Mouse (Mus musculus): Measurements from ENCODE around the gene Rps13.
A peak's percentile ranks its signal among the peaks of the same experiment; 100 is the strongest.
"Not testable (repeated sequence)": the region's sequence is repeated elsewhere in the genome, so short reads cannot be mapped to it uniquely, and the experiment has no call there.

The Rps13 gene

DNA sequence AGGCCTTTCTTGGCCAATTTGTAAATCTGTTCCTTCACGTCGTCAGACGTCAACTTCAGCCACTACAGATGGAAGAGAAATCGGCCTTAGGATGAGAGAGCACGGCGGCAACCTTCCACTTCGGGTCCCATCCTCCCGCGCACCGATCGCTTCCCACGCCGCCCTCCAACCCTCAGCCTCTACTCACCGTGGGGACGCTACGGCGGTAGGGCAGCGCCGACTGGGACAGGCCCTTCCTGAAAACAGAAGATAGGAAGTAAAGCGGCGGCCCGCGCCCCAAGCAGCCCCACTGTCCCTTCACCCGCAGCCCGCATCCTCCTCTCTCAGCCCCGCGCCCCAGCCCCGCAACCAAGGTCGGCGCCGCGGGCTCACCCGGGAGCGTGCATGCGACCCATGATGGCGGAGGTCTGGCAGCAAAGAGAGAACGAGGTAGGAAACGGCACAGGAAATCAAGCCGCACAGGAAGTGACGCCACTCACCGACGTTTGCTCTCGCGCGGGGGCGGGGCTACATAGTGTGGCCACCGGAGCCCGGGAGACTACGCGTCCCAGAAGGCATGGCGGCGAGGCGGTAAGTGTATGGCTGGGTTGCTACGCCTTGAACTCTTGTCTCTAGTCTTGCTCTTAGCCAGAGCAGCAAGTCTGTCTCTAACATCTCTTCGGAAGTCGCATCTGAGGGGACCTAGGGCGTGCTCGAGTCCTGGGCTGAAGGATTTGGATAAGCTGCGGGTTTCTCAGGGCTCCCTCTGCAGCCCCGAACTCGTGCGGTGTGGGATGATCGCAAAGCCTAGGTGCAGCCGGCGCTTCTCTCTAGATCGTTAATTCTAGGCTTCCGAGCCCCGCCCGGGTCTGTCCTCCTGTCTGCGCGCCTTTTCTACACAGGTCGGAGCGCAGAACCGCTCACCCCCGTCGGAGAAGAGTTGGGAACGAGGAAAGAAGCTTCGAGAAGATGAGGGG, at the start of gene Rps13:
TSS of gene Rps13 (minus strand) at position 483 of the 956 bp plus-strand sequence.
- DNase-seq (ENCODE audit: low spot score in 2 of 2): peak; percentile 96 to 97

DNA sequence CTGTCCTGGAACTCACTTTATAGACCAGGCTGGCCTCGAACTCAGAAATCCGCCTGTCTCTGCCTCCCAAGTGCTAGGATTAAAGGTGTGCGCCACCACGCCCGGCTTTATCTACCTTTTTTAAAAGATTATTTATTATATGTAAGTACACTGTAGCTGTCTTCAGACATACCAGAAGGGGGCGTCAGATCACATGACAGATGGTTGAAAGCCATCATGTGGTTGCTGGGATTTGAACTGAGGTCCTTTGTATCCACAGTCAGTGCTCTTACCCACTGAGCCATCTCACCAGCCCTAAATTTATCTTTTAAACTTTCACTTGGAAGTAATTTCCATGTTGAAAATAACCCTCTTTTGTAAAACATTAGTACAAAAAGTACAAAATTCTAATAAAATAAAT, 45.2 kb upstream of the Rps13 start:
- DNase-seq (ENCODE audit: low spot score in 2 of 2): not testable (repeated sequence)

DNA sequence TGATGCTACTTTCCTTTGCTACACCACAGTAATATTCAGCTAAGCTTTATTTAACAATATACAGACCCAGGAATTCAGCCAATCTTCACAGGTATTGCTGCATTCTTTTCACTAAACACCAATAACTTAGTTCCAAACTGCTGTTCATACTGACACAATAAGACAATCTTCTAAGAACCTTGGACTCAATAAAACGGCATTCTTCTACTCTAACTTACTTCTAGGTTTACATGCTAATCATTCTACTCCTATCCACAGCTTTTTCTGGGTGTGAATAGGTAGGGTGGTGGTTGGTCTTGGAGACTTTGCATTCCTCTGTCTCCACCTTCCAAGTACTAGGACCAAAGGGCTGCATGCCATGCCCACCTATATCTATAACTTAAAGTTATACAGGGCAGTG, 40.3 kb upstream of the Rps13 start:
- no peak for DNase-seq (ENCODE audit: low spot score in 2 of 2)

DNA sequence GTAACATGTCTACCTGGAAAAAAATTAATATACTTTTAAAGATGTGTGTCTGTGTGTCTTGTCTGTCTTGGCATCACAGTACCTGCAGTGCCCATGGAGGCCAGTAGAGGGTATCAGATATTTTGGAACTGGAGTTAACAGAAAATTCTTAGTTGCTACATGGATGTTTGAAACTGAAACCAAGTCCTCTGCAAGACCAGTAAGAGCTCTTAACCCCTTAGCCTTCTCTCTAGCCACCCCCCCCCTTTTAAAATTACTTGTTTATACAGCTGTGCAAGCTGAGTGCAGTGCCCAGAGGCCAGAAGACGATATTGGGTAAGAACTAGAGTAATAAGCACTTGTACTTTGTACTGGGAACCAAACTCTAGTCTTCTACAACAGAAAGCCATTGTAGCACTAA, 2.2 kb upstream of the Rps13 start:
- DNase-seq (ENCODE audit: low spot score in 2 of 2): peak; percentile 60 to 67

DNA sequence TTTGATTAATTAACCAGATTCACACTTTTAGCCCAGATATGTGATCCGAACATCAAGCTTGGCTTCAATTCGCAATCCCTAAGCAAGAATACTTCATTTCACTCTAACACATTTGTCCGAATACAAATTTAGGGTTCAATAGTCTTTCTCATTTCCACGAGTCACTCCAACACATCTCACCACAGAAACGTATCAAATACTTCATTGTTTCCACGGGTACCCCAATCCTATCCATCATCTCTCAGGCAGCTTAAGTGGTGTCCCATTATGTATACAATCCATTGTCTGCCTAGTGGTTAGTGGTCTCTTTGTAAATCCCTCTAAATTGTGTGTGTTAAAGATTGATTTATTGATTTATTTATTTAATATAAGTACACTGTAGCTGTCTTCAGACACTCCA, 1.1 kb upstream of the Rps13 start:
- DNase-seq (ENCODE audit: low spot score in 2 of 2): no peak

DNA sequence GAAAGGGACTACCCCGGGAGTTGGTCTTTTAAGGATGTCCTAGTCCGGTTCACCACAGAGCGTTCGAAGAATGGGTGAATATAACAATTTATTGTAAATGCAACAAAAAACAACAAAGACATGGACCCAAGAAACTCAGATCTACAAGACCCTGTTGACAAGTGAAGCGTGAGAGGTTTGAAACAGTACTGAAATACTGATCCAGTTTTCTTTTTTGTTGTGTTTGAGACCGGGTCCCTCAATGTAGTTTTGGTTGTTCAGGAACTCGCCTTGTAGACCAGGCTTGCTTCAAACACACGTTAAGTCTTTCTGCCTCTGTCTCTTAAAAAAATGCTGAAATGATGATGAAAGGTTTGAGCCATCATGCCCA, 659 bp upstream of the Rps13 start:
- DNase-seq (ENCODE audit: low spot score in 2 of 2): no peak

DNA sequence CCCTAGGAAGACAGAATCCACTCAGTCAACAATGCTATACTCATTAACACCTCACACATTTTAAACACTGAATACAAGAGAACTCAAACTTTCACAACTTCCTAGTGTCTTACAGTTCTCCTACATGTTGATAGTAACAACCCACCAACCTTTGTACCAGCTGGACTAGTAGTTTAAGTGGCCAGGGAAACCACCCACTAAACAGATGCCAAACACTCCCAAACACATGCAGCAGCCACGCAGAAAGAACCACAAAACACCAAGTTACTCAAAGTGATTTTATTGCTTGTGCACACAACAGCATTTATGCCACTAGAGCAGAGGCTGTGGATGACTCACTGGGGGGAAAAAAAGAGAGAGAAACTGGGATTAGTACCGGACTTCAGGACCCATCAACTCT, 2.7 kb downstream of the Rps13 start:
- DNase-seq (ENCODE audit: low spot score in 2 of 2): no peak

DNA sequence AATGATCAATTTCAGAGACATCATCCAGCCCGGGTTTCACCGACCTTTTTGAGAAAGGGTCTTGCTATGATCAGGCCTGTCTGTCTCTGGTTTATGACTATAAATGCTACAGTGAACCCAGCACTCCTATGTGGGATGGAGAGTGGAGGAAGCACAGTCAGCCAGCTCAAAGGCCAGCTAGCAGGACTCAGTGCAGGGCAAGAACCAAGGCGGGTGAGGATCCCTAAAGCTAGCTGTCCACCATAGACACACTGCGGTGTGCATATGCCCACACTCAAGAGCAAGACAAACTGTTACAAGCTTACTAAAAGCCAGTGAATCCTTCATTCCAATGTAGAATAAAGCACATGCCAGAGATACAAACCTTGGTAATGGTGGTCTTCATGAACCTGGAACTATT, 4.1 kb downstream of the Rps13 start:
- no peak for DNase-seq (ENCODE audit: low spot score in 2 of 2)

DNA sequence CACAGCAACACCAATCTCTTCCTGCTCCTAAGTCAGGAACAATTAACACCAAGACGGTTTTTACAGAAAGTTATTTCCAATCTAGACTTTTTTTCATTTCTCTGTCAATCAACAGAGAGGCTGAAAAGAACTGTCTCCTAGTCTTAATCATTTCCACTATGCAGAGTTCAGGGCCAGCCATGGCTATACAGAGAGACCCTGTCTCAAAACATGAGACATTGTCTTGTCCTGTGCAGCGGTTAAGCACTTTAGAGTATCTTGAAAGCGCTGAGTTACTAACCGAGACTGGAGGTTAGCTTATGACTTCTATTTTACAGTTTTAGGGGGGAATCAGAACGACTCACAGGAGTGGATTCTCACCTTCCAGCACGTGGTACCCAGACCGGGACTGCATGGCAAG, 5.2 kb downstream of the Rps13 start:
- DNase-seq (ENCODE audit: low spot score in 2 of 2): no peak

DNA sequence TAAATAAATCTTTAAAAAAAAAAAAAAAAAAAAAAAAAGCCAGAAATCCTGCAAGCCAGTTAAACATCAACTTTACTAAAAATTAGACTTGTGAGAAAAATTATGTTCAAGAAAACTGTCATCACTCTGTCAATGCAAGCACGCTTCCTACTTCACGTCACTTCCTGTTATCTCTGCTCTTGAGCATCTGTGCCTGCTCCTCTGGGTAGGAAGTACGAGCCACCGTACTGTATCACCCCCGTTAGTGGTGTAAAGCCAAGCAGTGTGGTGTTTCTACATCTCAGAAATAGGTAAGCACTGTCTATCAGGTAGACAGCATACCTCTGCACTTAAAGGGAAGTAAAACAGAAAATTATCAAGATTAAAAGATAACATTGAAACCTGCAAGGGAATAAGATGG, 6.1 kb downstream of the Rps13 start:
- peak in 1 of 2 experiments; percentile 33 for DNase-seq (ENCODE audit: low spot score in 2 of 2)

DNA sequence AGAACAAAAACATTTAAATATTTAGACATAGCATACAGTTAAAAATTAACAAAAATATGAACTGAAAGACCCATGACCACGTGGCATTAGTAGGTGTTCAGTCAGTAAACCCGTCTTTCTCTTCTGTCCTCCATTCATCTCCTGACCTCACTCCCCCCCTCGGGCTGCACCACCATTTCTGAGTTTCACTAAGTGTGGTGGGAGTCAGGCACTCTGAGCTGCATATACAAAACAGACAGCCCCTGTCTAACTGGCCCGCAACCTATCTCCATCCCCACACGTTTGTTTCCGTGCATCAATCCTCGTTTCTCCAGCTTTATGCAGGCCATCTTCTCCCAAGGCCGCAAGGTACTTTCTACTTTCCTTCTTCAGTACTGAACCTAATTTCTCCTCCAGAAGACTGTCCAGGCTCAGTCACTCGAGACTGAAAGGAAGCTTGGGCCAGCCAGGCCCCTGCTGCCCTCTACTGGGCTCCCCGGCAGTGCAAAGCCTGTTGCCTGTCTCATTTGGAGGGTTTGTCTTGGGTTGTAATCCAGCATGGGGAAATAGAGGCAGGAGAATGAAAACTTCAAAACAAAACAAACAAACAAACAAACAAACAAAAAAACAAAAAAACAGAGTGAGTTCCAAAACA, 10.5 kb downstream of the Rps13 start:
- DNase-seq (ENCODE audit: low spot score in 2 of 2): peak in 1 of 2 experiments; percentile 23

DNA sequence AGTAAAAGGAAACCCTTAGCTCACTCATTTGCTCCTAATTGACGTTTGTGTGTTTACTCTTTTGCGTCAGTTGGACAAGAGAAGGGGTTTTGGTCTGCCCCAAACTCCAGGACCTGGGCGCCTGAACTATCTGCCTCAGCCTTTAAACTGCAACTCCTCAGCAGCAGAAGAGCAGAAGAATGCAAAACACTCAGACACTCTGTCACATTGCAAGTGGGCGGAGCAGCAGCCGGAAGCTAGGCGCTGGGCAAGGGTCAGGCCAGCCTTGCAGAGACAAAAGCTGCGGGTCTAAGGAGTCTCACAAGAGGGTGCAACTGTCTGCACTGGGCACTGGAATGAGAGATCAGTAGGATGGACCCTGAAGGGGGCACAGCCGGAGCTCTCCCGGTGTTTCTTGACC, 24.5 kb downstream of the Rps13 start:
- peak; percentile 12 to 18 for DNase-seq (ENCODE audit: low spot score in 2 of 2)

DNA sequence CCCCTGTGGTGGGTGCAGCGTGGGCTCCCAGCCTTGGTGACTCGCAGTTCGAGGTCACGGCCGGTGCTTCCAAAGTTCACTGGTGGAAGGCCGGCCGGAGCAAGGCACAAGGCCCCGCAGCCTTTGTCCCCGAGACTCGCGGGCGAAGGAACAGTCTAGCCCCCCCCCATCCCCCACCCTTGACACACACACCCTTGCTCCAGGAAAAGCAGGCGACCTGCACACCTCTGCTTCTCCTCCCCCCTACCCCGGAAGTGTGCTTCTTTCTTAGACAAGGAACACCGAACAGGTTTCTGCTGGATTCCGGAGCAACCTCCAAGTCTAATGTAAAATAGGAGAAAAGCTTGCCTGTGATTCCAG, 25.4 kb downstream of the Rps13 start:
- no peak for DNase-seq (ENCODE audit: low spot score in 2 of 2)

DNA sequence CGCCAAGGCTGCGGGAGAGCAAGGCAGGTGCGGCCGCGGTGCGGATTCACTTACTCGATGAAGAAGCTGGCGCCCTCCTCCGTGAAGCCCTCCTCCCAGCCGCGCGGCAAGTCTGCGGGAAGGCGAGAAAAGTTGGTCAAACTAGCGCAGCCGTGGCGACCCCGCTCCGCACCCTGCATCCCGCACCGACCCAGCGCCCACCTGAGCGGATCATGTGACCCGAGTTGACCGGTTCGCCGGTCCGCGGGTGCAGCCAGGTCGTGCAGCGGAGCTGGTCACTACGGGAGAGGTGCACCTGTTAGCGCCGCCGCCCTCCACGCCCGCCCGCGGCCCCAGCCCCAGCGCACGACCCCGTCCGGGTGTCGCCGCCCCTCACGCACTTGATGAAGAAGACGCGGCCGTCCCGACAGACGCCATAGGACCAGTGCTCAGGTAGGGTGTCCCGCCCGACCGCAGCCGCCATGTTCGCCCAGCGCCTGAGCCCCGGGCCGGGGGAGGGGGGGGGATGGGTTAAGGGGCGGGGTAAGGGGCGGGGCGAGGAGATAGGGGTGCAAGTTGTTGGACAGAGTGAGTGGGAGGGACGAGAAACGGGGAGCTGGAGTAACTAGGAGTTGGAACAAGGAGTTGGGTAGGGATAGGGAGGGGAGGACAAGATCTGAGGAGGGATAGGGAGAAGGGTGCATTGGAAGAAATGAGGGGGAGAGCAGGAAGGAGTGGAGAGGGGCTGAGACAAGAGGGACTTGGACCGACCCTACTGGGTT, 25.9 kb downstream of the Rps13 start, which contains the start of gene Plekha7:
TSS of gene Plekha7 (minus strand) at position 506 of the 761 bp plus-strand sequence.
- DNase-seq (ENCODE audit: low spot score in 2 of 2): peak; percentile 24 to 37

DNA sequence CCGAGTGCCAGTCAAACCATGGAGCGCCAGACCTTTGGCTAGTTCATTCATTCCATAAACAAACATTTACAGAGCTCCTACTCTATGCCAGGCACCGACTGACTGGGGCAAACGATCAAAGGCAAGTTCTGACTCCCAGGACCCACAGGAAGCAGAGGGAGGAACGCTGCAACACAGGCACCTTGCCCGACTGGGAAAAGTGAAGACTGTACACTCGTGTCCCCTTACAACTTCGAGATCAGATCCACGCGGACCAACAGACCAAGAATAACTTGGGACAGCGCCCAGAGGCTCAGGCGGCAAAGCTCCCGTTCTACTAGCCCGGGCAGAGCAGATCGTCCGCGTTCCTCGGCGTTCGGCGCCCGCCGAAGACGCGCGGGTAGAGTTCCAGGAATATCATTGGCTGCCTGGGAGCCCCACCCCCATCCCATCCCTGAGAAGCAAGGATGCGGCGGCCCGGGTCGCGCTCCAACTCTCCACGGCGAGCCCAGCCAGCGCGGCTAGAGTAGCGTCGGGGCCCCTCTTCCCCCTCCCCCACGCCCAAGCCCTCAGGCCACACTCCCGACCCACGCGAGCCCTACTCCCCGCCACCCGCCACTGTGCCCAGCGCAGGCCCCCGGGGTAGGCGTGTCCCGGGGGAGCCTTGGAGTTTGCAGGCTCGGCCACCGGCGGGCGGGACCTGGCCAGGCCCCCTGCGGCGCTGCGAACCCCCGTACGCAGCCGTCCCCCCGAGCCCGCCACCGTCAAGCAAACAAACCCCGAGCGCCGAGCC, 26.7 kb downstream of the Rps13 start:
- no peak for DNase-seq (ENCODE audit: low spot score in 2 of 2)

DNA sequence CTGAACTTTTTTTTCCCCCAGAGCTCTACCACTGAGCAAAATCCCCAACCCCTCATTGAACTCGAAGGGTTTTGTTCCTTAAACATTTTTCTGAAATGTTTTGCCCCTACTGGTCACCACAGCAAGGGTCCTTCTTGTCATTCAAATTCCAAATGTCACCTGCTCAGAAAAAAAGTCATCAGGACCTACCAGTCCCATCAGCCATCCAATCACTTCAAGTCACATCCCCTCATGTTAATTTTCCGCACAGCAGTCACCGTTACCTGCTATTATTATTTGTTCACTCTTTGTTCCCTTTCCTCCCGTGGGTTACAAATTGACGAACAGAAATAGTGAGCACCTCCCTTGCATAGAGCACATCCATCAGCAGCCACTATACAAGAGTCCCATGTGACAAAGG, 27.4 kb downstream of the Rps13 start:
- DNase-seq (ENCODE audit: low spot score in 2 of 2): no peak

DNA sequence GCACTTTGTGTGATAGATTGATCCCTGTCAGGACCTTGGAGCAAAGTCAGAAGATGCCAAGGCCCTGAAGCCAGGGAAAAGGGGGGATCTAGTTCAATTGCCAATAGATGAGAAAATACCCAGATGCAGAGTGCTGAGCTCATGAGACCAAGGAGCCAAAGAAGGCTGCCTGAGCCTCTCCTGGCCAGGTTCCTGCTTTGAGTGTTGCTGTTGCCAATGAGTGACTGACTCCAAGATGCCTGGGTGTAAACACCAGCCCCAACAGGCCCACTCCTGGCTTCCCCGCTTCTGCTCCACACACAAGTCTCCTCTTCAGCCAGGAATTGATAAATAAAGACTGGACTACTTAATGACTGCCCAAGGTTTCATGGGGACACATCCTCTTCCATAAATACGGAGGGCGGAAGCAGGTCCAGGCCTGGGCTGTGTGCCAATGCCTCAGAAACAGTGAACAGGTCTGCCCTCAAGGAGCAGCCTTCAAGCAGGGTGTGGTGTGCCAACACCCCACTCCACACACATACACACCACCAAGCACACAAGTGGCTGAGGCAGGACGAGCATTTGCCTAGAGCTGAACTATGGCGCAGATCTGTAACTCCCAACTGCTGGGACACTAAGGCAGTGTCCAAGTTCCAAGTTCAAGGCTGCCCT, 32.2 kb downstream of the Rps13 start:
- no peak for DNase-seq (ENCODE audit: low spot score in 2 of 2)

DNA sequence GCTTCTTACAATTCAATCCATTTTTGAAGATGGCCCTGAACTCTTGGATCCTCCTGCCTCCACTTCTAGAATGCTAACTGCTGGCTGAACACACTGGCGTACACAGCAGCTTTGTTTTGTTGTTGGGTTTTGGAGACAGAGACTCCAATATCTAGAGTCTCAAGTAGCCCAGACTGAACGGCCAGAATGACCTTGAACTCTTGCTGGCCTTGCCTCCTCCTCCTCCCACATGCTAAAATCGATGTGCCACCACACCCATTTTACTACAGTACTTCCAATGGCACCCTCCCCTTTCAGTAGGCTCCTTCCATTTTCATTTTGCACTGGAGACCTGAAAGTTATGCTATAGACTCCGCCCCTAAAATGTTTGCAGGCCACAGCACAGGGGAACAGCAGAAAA, 32.9 kb downstream of the Rps13 start:
- DNase-seq (ENCODE audit: low spot score in 2 of 2): no peak

DNA sequence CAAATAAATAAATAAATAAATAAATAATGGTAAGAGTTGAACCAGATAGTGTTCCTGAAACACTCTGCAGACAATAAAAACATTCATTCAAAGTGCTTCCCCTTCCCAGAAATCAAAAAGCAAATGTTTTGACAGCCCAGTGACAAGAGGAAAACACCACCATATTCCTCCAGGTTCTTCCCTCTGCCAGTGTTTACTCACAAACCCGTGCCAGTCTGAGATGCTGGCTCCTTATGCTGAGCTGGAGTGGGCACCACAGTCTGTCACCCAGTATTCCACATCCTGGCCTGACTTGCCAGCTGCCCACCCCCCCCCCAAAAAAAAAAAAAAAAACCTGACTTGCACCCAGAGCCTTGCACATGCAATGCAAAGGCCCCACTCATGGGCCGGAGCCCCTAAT, 35.1 kb downstream of the Rps13 start:
- no peak for DNase-seq (ENCODE audit: low spot score in 2 of 2)

DNA sequence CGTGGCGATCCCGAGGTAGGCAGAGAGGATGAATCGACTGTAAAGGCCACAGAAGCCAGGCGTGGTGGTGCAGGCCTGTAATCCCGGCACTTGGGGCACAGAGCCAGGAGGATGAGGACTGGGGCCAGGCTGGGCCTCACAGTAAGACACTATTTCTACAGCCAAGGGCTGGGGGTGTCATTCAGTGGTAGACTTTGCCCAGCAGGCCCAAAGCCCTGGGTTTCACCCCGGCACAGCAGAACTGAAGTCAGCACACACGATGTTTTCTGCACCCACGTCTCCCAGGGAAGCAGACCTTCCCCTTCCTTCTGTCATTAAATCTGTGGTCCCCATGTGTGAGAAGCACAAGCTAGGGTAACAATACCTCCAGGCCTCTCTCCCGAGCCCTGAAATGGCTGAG, 35.6 kb downstream of the Rps13 start:
- no peak for DNase-seq (ENCODE audit: low spot score in 2 of 2)

DNA sequence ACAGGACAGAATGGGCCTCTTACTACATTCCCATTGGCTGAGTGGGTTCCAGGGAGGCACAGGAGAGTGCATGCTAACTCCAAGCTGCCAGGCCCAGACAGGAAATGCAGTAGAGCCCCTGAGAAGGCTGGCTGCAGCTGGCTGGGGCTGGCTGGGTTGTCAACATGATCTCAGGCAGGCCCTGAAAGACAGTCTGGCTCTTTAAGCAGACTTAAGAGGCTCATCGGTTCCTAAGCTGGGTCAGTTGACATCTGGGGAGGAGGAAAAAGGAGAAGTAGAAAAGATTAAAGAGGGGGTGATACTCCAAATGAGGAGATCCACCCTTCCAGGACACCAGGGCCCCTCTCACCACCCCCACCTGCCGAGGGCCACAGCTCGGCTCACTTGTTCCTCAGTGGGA, 39.0 kb downstream of the Rps13 start:
- no peak for DNase-seq (ENCODE audit: low spot score in 2 of 2)
